Mouse (Mus musculus): ENCODE measurements around the gene Ficd. TPM values are rescaled to one million over a fixed set of nuclear protein-coding genes. Genes with fewer than 3 reads are reported as not detected.
A peak's percentile ranks its signal among the peaks of the same experiment; 100 is the strongest.

Gene Ficd
- polyA plus RNA-seq (2015; fragmentation: Nextera tagmentation; extraction: Ambion mirVana) = 6.4 and 6.9 TPM in 2 replicates

DNA sequence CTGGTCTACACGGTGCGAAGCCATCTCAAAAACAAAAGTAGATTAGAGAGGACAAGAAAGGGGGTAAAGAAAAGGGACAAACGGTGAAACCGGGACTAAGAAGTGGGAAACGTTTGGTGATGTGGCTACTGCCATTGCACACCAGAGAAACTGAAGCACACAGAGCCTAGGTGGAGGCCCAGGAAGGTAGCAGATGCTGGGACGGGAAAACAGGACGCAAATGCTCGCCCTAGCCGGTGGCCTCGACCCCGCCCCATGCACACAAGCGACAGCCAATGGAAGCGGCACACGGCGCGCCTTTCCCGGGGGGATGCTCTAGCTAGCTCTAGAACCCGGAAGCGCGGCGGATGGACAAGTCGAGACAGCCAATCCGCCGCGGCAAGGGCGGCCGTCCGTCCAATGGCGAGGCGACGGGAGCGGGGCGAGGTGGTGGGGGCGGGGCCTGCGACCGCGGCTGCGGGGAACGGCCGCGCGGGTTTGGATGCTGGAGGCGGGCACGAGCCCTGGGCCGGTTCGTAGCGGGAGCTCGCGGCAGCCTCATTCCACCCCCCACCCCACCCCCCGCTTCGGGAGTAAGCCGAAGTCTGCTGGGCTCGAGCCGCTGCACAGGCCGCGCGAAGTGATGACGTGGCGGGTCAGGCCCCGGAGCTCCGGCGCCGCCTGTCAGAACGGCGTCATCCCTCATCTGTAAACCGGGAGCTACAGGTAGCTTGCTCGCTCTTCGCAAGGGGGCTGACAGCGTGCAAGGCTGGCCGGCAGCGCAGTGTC lies at the start of gene Ficd:
Ficd (plus strand) TSS at position 459 of the 768 bp plus-strand sequence.
- H3K36me3 ChIP-seq (ENCODE audit: control insufficient read depth, insufficient read depth, low read length) = peaks cover 13% of the 10 kb centered on the region
- H3K27me3 ChIP-seq (ENCODE audit: control insufficient read depth, insufficient read depth, low read depth, low read length) = no peaks in the 10 kb centered on the region
- H3K4me1 ChIP-seq (replicated peaks; ENCODE audit: control insufficient read depth, insufficient read depth, low read length) = peaks cover 12% of the 10 kb centered on the region
- peak; percentile 98 for ATAC-seq (ENCODE audit: low read depth)
- WGBS = 1% methylated on average over 51 of the region's 71 CpGs
- H3K4me2 ChIP-seq (ENCODE audit: low read depth, low read length) = peak within 1 kb of the TSS; percentile 89
- H3K9ac ChIP-seq (ENCODE audit: low read length) = peak within 1 kb of the TSS; percentile 80
- H3K27ac ChIP-seq (ENCODE audit: low read length) = peak within 1 kb of the TSS; percentile 92
- peak within 1 kb of the TSS; percentile 76 for H3K4me3 ChIP-seq (ENCODE audit: low read length)
- H3K9me3 ChIP-seq (ENCODE audit: control insufficient read depth, low read length) = no peaks in the 10 kb centered on the region

DNA sequence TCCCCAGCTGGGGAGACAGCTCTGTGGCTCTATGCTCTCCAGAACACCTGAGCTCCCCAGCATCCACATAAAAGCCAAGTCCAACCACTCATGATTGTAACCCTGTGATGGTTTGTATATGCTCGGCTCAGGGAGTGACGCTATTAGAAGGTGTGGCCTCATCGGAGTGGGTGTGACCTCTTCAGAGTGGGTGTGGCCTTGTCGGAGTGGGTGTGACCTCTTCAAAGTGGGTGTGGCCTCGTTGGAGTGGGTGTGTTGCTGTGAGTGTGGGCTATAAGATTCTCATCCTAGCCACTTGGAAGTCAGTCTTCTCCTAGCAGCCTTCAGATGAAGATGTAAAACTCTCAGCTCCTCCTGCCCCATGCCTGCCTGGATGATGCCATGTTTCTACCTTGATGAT lies 48.1 kb upstream of the Ficd start:
- ATAC-seq (ENCODE audit: low read depth) = no peak
- no peaks in the 10 kb centered on the region for H3K36me3 ChIP-seq (ENCODE audit: control insufficient read depth, insufficient read depth, low read length)
- no peaks in the 10 kb centered on the region for H3K9me3 ChIP-seq (ENCODE audit: control insufficient read depth, low read length)
- WGBS = 75% methylated on average over 5 of the region's 5 CpGs
- no peak overlapping the region for H3K27ac ChIP-seq (ENCODE audit: low read length)
- H3K4me2 ChIP-seq (ENCODE audit: low read depth, low read length) = no peak overlapping the region
- no peak overlapping the region for H3K4me3 ChIP-seq (ENCODE audit: low read length)
- no peaks in the 10 kb centered on the region for H3K4me1 ChIP-seq (replicated peaks; ENCODE audit: control insufficient read depth, insufficient read depth, low read length)
- no peak overlapping the region for H3K9ac ChIP-seq (ENCODE audit: low read length)
- H3K27me3 ChIP-seq (ENCODE audit: control insufficient read depth, insufficient read depth, low read depth, low read length) = no peaks in the 10 kb centered on the region

DNA sequence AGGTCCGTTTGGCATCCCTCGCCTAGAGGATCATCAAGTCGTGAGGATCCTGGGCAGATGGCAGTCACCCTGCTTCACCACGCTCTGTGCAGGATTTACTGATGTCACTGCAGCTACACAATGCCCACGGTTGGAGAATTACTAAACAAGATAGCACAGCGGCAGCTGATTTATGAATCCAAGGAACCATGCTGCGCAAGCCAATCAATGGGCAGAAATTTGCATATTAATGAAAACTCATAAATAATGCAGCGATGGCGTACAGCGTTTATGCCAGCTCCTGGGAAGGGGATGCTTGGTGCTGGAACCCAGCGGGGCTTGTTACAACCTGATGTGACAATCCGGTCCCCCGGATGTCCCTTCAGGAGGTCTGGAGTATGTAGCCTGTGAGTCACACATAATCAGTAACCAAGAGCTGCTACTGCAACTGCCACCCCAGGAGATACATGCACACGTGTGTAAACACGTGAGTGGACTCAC lies 45.5 kb upstream of the Ficd start:
- Histone ChIP-seq H3K9me3 (ENCODE audit: control insufficient read depth, low read length) (no peaks in the 10 kb centered on the region), H3K27ac (ENCODE audit: low read length) (no peak overlapping the region), H3K4me3 (ENCODE audit: low read length) (no peak overlapping the region), H3K27me3 (ENCODE audit: control insufficient read depth, insufficient read depth, low read depth, low read length) (no peaks in the 10 kb centered on the region), H3K9ac (ENCODE audit: low read length) (no peak overlapping the region), H3K4me1 (replicated peaks; ENCODE audit: control insufficient read depth, insufficient read depth, low read length) (no peaks in the 10 kb centered on the region; the same call in 1 of the 2 replicates), H3K4me2 (ENCODE audit: low read depth, low read length) (no peak overlapping the region), H3K36me3 (ENCODE audit: control insufficient read depth, insufficient read depth, low read length) (no peaks in the 10 kb centered on the region)
- WGBS = 76% methylated on average over 15 of the region's 15 CpGs
- no peak for ATAC-seq (ENCODE audit: low read depth)

DNA sequence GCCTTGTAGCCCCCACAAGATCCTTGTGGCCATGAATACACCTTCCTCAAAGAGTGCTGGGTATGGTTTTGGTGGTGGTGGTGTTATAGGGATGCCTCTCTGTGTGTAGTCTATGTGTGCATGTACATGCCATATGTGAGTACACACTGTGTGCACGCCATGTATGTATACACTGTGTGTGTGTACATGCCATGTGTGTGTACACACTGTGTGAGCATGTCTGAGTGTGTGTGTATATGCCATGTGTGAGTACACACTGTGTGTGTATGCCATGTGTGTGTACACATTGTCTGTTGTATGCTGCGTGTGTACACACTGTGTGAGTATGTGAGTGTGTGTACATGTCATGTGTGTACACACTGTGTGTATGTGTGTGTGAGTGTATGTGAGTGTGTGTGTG lies 44.7 kb upstream of the Ficd start:
- Histone ChIP-seq H3K9ac (ENCODE audit: low read length) (no peak overlapping the region), H3K9me3 (ENCODE audit: control insufficient read depth, low read length) (no peaks in the 10 kb centered on the region), H3K4me1 (replicated peaks; ENCODE audit: control insufficient read depth, insufficient read depth, low read length) (no peaks in the 10 kb centered on the region; the same call in 1 of the 2 replicates), H3K36me3 (ENCODE audit: control insufficient read depth, insufficient read depth, low read length) (no peaks in the 10 kb centered on the region), H3K4me2 (ENCODE audit: low read depth, low read length) (no peak overlapping the region), H3K27ac (ENCODE audit: low read length) (no peak overlapping the region), H3K27me3 (ENCODE audit: control insufficient read depth, insufficient read depth, low read depth, low read length) (no peaks in the 10 kb centered on the region), H3K4me3 (ENCODE audit: low read length) (no peak overlapping the region)
- 86% methylated on average over 2 of the region's 2 CpGs for WGBS
- ATAC-seq (ENCODE audit: low read depth) = no peak

DNA sequence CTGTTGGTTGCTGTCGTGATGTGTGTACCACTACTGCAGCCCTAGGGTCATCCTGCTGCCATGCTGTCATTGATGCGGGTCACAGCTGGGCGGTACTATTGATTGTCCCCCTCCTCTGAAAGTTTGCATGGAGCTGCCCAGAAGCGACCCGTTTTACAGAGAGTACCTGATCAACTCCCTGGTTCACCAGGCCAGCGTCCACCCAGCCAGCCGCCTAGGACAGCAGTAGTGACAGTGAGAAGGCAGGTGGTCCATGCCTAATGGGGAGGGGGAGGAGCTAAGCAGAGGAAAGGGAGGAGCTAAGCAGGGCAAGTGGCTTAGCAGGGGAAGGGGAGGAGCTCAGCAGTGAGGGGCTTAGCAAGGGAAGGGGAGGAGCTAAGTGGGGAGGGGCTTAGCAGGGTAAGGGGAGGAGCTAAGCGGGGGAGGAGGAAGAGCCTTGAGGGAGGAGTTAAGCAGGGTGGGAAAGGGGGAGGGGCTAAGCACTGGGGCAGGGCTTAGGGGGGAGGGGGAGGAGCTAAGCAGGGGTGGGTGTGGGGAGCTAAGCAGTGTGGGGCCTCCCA lies 42.3 kb upstream of the Ficd start:
- no peak for ATAC-seq (ENCODE audit: low read depth)
- Histone ChIP-seq H3K4me1 (replicated peaks; ENCODE audit: control insufficient read depth, insufficient read depth, low read length) (no peaks in the 10 kb centered on the region; the same call in 1 of the 2 replicates), H3K4me3 (ENCODE audit: low read length) (no peak overlapping the region), H3K9me3 (ENCODE audit: control insufficient read depth, low read length) (no peaks in the 10 kb centered on the region), H3K27me3 (ENCODE audit: control insufficient read depth, insufficient read depth, low read depth, low read length) (no peaks in the 10 kb centered on the region), H3K36me3 (ENCODE audit: control insufficient read depth, insufficient read depth, low read length) (no peaks in the 10 kb centered on the region), H3K9ac (ENCODE audit: low read length) (no peak overlapping the region), H3K27ac (ENCODE audit: low read length) (no peak overlapping the region), H3K4me2 (ENCODE audit: low read depth, low read length) (no peak overlapping the region)
- WGBS = 85% methylated on average over 8 of the region's 8 CpGs

DNA sequence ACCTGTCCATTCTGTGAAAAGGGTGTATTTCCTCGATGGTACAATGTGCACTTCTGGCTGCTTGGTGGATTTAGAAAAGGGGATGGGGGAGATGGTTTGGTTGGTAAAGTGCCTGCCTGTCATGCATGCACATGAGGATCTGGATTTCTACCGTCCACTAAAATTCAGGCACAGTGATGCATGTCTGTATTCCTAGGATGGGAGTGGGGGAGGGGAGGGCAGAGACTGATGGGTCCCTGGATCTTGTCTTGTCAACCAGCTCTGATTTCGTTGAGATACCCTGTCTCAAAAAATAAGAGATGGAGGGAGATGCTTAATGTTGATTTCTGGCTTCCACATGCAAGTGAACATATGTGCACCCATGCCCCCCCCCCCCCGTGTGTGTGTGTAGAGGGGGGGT lies 41.6 kb upstream of the Ficd start:
- no peaks in the 10 kb centered on the region for H3K9me3 ChIP-seq (ENCODE audit: control insufficient read depth, low read length)
- no peaks in the 10 kb centered on the region for H3K36me3 ChIP-seq (ENCODE audit: control insufficient read depth, insufficient read depth, low read length)
- H3K4me3 ChIP-seq (ENCODE audit: low read length) = no peak overlapping the region
- no peak overlapping the region for H3K4me2 ChIP-seq (ENCODE audit: low read depth, low read length)
- WGBS = 51% methylated on average over 4 of the region's 4 CpGs
- no peaks in the 10 kb centered on the region for H3K27me3 ChIP-seq (ENCODE audit: control insufficient read depth, insufficient read depth, low read depth, low read length)
- H3K9ac ChIP-seq (ENCODE audit: low read length) = no peak overlapping the region
- H3K4me1 ChIP-seq (replicated peaks; ENCODE audit: control insufficient read depth, insufficient read depth, low read length) = no peaks in the 10 kb centered on the region; the same call in 1 of the 2 replicates
- H3K27ac ChIP-seq (ENCODE audit: low read length) = no peak overlapping the region
- ATAC-seq (ENCODE audit: low read depth) = no peak

DNA sequence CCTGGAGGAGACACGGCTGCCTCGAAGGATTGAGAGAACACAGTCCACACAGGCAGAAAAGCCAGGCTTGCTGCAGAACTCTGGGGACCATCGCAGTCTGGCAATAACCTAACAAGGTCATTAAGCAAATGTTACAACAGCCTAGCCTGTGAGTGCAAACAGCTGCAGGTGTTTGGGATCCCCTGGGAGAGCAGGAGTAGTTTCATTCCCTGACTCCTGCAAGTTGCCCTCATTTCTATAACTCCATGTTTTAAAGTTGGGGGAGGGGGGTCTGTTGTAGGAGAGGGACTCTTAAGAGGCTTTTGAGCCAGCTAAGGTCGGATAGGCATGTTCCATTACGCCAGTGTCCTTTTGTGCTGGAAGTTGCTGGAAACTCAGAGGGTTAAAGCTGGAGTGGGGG lies 41.2 kb upstream of the Ficd start:
- H3K9me3 ChIP-seq (ENCODE audit: control insufficient read depth, low read length) = no peaks in the 10 kb centered on the region
- no peak overlapping the region for H3K4me3 ChIP-seq (ENCODE audit: low read length)
- H3K36me3 ChIP-seq (ENCODE audit: control insufficient read depth, insufficient read depth, low read length) = no peaks in the 10 kb centered on the region
- no peak overlapping the region for H3K27ac ChIP-seq (ENCODE audit: low read length)
- no peak overlapping the region for H3K9ac ChIP-seq (ENCODE audit: low read length)
- H3K27me3 ChIP-seq (ENCODE audit: control insufficient read depth, insufficient read depth, low read depth, low read length) = no peaks in the 10 kb centered on the region
- H3K4me1 ChIP-seq (replicated peaks; ENCODE audit: control insufficient read depth, insufficient read depth, low read length) = no peaks in the 10 kb centered on the region; the same call in 1 of the 2 replicates
- 50% methylated on average over 5 of the region's 5 CpGs for WGBS
- ATAC-seq (ENCODE audit: low read depth) = no peak
- no peak overlapping the region for H3K4me2 ChIP-seq (ENCODE audit: low read depth, low read length)

DNA sequence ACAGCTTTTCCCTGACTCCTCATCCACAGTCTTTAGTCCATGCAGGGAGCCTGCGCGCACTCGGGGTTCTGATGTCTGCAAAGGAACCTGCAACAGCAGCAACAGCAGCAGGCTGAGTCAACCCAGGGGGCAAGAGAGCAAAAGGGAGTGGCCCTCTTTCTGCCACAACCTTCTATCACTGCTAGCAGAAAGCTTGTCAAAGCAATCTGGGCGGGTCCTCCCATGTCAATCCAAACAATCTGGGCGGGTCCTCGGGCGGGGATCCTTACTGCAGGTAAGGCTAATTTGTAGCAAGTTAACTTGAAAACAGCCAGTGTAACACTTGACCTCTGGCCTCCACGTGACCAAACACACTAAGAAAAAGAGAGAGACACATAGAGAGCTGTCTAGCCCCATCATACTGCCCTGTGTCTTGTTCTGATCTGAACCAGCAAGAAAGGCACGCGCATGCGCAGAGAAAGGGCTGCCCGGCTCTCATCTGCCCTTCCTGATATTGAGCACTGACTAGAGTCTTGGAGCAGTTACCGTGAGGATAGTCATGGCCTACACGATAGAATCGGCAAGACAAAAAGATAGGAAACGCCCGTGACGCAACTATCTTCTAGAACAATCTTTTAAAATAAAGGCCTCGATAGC lies 35.1 kb upstream of the Ficd start:
- Histone ChIP-seq H3K4me2 (ENCODE audit: low read depth, low read length) (no peak overlapping the region), H3K9me3 (ENCODE audit: control insufficient read depth, low read length) (no peaks in the 10 kb centered on the region), H3K4me1 (replicated peaks; ENCODE audit: control insufficient read depth, insufficient read depth, low read length) (peaks cover 9% of the 10 kb centered on the region), H3K27me3 (ENCODE audit: control insufficient read depth, insufficient read depth, low read depth, low read length) (no peaks in the 10 kb centered on the region), H3K4me3 (ENCODE audit: low read length) (no peak overlapping the region), H3K27ac (ENCODE audit: low read length) (no peak overlapping the region), H3K36me3 (ENCODE audit: control insufficient read depth, insufficient read depth, low read length) (no peaks in the 10 kb centered on the region), H3K9ac (ENCODE audit: low read length) (no peak overlapping the region)
- no peak for ATAC-seq (ENCODE audit: low read depth)
- WGBS = 76% methylated on average over 19 of the region's 19 CpGs

Data from lung, embryonic 16.5 days (tissue).